Mouse (Mus musculus): ENCODE data around the gene Gm14137.

Gm14137 gene

DNA sequence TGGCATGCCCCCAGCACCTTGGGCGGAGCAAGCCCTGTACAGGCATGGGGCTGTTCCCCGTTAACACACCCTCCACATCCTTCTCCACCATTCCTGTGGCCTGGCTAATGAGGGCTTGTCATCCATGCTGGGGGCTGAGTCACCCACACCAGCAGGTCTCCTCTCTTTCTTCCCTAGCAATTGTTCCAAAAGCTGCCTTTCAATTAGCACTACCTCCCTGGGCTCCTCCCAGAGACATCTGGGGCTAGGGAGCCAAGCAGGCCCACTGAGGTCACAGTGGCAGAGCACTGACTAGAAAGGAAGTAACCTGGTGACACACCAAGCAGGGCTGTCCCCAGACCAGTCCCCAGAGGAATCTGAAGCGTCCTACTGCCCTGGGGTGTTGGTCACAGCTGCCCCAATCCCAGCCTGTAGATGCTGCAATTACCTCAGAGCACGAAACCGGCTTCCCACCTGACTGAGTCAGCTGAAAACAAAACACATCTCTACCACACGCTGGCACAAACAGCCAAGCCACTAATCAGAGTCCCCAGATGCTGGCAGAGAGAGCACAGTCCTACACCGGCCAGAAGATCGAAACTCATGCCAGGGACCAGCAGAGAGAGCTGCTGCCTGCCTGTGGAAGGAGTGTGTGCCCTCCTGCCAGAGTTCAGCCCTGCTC lies at the start of gene Gm14137:
Gene Gm14137 (plus strand): TSS at position 519 of the 661 bp plus-strand sequence.
- DNase-seq (ENCODE audit: low read depth, low spot score): no peak

- DNase-seq (ENCODE audit: low read depth, low spot score): no peak
These were observed 37.9 kb upstream of the Gm14137 start for GRCm38 (mm10) chr2:119136346-119136898.

DNA sequence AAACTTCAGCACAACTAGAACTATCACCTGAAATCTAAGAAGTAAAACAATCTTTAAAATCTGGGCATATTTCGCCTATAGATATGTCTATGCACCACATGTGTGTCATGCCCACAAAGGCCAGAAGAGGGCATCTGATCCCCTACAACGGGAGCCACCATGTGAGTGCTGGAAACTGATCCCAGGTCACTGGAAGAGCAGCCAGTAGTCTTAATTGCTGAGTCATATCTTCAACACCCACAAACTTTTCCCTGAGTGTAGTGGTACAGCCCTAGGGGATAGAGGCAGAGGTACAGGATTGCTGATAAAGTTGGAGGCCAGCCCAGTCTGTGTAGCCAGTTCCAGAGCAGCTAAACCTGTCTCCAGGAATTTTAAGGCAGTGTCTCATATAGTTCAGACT lies 29.1 kb upstream of the Gm14137 start:
- DNase-seq (ENCODE audit: low read depth, low spot score): no peak

DNA sequence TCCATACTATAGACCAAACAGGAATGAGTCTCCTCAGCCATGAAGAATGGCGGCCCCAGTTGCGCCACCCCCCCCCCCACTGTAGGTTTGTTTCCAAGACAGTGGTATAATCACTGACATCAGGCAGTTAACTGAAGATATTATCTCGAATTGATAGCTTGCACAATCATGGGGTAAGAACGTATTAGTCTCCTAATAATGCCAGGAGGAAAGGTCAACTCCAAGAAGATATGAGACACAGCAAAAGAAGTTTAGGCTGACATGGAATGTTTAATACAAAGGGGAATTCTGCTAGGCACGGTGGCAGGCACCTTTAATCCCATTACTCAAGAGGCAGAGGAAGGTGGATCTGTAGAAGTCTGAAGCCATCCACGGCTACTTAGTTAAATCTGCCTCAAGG lies 27.9 kb upstream of the Gm14137 start:
- DNase-seq (ENCODE audit: low read depth, low spot score): no peak

GRCm38 (mm10) chr2:119147160-119147678 lies 27.1 kb upstream of the Gm14137 start:
- no peak for DNase-seq (ENCODE audit: low read depth, low spot score)

DNA sequence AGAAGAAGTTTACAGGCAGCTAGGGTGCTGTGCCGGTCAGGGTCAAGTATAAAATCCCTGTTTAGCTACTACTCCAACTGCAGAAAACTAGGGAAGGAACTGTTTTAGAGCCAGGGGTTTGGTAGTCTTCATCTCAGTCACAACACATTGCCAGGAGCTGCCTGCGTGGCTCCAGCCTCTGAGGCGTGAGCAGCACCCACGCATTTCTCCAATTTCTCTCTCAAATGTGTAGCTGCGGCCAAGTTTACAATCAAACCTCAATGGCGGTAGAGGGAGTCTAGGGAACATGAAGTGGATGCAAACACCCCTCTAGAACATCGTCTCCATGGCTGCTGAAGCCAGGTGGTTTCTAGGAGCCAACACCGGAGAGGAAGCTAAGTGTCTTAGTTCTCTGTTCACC lies 26.5 kb upstream of the Gm14137 start:
- DNase-seq (ENCODE audit: low read depth, low spot score): no peak

DNA sequence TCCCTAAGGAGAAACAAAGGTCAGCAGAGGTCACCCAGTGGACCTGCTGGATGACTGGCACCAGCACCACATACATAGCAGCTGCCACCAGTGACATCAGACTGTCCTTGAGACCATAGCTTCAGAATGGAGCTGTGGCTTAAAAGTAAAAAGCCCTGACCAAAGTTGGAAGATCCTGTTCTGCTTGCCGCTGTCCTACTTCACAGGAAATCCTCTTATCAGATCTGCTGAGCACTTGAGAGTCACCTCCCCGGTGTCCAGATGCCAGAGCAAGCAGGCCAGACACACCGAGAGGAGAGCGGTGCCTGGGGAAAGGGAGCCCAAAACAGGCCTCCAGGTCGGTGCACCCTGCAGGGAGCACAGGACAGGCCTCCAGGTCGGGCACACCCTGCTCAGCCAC lies 22.1 kb upstream of the Gm14137 start:
- DNase-seq (ENCODE audit: low read depth, low spot score): no peak

- DNase-seq (ENCODE audit: low read depth, low spot score): no peak
These were observed 19.6 kb upstream of the Gm14137 start for GRCm38 (mm10) chr2:119154683-119155082.

DNA sequence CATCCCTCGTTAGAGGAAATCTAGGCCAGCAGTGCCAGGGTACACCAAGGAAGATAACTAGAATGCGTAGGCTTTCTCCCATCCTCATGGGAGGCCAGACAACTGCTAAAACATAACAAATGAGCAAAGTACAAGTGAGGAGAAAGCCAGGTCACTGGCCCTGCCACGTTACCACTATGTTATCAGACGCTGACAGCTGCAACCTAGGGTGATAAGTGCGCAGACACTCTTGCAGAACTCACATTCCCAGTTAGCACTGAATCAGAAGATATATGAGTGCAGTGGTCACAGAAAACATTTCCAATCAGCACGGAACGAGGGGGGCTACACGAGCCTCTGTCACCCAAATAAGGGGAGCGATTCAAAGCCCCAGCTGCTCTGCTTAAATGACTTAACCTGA lies 18.9 kb upstream of the Gm14137 start:
- DNase-seq (ENCODE audit: low read depth, low spot score): no peak

DNA sequence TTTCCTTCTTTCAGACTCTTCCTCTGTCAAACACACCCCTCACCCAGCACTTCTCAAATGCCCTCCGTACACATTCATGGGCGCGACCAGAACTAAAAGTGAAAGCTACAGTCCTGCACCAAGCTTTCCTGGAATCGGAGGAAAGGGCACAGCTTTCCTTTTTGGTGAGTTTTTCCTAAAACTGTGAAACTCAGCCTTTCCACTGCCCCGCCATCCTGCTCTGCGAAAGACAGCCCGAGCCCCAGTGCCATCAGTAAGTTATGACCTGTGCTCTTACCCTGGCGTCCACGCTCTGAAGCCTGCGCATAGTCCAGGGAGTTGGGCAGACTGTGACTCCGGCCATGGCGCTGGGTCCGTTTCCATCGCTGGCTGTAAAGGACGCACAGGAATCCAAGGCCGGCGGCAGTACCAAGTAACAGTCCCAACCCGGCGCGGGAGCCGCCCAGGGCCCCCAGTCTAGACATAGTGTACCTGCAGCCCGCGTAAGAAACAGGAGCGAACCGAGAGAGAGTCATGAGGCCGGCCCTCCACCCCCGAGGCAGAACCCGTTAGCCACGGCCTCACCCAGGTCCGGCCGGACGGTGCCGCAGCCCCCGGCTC lies 18.1 kb upstream of the Gm14137 start:
- DNase-seq (ENCODE audit: low read depth, low spot score): no peak

GRCm38 (mm10) chr2:119156681-119157572 lies 17.4 kb upstream of the Gm14137 start, which contains the start of gene Rmdn3:
Gene Rmdn3, minus strand, starts transcription at chr2:119157034.
- peak; percentile 90 for DNase-seq (ENCODE audit: low read depth, low spot score)

GRCm38 (mm10) chr2:119157836-119158235 lies 16.5 kb upstream of the Gm14137 start:
- DNase-seq (ENCODE audit: low read depth, low spot score): no peak

DNA sequence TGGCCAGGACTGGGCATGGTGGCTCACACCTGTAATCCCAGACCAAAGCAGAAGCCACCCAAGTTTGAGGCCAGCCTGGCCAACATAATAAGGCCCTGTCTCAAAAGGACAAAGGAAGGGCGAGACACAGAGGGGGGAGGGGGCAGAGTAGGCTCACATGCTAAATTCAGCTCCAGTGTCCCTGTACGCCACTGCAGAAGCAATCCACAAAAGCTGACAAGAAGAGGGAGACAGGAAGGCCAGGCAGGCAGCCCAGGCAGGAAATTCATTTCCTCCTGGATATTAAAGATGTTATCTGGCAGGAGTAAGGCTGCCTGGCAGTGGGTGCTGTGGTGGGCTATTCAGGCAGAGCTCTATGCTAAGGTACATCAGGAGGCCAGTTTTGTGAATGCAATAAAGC lies 13.1 kb upstream of the Gm14137 start:
- DNase-seq (ENCODE audit: low read depth, low spot score): no peak

DNA sequence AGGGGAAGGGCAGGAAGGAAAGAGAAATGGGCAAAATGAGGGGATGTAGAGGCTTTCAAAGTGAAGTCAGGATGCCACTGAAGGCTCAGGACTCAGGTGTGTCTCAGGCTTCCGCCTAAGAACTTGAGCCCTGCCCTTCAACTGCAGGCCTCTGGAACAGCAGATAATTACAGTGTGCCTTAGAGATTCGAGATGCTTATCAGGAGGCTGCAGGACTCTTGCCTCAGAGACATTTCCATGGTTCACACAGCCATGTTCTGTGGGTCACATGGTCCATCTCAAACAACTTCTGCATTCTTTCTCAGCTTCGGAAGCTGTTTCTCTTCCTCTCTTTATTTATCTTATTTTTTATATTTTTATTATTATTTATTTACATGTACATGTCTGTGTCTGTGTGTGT lies 11.2 kb upstream of the Gm14137 start:
- DNase-seq (ENCODE audit: low read depth, low spot score): no peak

GRCm38 (mm10) chr2:119163999-119164398 lies 10.3 kb upstream of the Gm14137 start:
- DNase-seq (ENCODE audit: low read depth, low spot score): no peak

- DNase-seq (ENCODE audit: low read depth, low spot score): no peak
These were observed 8.9 kb upstream of the Gm14137 start for GRCm38 (mm10) chr2:119165401-119165800.

DNA sequence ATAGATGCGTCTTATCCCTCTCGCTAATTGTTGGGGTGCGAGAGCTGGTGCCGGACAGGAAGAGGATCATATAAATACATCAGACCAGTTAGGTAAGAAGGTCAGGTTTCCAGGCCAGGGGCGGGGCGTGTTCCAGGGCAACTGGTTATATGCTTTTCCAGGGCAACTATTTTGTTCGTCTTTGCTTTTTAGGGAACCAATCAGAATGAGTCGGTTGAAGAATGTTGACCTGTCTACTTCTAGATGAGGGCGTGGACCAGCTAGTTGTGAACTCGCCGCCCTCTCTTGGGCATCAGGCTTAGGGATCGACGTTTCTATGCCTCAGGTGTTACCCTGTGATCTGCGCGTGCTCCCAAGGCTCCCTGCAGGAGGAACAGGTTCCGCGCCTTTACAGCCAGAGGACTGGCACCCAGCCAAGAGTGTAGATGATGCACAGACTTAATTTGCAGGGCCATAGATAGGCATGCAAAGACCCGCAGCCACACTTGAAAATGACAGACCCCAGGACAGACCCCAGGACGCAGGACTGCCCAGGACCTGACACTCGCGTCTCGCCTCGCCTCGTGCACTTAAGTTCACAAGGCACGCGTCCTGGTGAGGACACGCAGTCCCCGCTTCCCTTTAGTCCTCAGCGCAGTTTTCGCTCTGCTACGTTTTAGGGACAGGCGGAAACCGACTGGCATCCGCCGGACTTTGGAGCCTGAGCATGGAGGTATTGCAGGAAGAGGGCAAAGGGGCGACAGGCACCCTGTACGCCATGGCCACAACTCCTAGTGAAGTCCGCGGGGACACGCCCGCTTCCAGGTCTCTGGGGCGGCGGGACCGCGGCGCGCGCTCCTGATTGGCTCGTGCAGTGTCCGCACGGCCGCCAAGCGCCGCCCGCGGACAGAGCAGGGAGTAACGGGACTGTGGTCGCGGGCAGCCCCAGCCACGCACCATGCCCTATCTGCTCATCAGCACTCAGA lies 7.1 kb upstream of the Gm14137 start, which contains the start of gene Gchfr:
Gene Gchfr (plus strand): TSS at position 873 of the 965 bp plus-strand sequence.
- no peak for DNase-seq (ENCODE audit: low read depth, low spot score)

- no peak for DNase-seq (ENCODE audit: low read depth, low spot score)
These were observed 6.4 kb upstream of the Gm14137 start for GRCm38 (mm10) chr2:119167866-119168256.

DNA sequence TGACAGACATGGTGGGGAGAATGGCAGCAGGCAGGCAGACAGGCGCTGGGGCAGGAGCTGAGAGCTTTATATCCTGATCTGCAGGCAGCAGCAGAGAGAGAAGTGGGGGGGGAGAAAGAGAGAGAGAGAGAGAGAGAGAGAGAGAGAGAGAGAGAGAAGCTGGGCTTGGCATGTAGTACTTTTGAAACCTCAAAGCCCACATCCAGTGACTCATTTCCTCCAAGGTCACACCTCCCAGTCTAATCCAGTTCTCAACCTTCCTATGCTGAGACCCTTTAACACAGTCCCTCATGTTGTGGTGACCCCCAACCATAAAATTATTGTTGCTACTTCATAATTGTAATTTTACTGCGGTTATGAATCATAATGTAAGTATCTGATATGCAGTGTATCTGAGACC lies 4.0 kb upstream of the Gm14137 start:
- no peak for DNase-seq (ENCODE audit: low read depth, low spot score)

- DNase-seq (ENCODE audit: low read depth, low spot score): no peak
These were observed 2.7 kb upstream of the Gm14137 start for GRCm38 (mm10) chr2:119171574-119171973.

DNA sequence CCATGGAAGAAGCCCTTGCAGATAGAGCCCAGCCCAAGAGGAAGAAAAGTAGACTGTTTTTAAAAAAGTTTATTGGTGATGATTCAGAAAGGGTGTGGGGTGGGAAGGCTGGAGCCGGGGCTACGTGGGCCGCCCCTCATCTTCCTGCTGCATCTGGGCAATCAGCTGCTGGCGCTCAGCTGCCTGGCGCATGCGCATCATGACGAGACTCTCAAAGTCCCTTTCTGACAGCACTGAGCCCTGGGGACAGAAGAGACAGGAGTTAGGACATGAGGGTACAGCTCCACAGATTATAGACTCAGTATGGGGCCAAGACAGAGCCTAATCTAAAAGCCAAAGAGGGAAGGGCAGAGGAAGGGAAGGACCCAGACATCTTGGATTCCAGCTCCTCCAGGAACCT lies 1.9 kb upstream of the Gm14137 start:
- no peak for DNase-seq (ENCODE audit: low read depth, low spot score)
